Mouse (Mus musculus) erythroid progenitor cell, adult 5-6 weeks (primary cell): ENCODE results near the gene Rps6ka2. TPM values are rescaled to one million over a fixed set of nuclear protein-coding genes. Genes with fewer than 3 reads are reported as not detected.
A peak's percentile ranks its signal among the peaks of the same experiment; 100 is the strongest.
"Not testable (repeated sequence)": the region's sequence is repeated elsewhere in the genome, so short reads cannot be mapped to it uniquely, and the experiment has no call there.

Experiments used
- ATAC-seq: replicated peaks from 2 replicates; pipeline ENCODE4 v1.8.0; 2016; ENCODE audit warnings: moderate number of reproducible peaks, mild to moderate bottlenecking, moderate TSS enrichment, inconsistent platforms; ENCODE audit not compliant: poor library complexity, low FRiP score, severe bottlenecking
- total RNA-seq, 2 experiments: library from RNA; stranded (forward) in 1 of 2; stranded (reverse) in 1 of 2; fragments of 150-400 nt in 1 of 2; fragments of 186-747, 209-891 nt in 1 of 2; gene quantifications; 2 replicates each; pipeline versions ENCODE4 v1.2.3 to v1.2.4; 2015 to 2017; ENCODE audit warnings: low replicate concordance in 2 of 2

Gene Rps6ka2
- 1.7 and 4.3 TPM in 2 replicates for total RNA-seq (2015; ENCODE audit: low replicate concordance)
- total RNA-seq (2017; ENCODE audit: low replicate concordance), result 2.2 and 3.1 TPM in 2 replicates

- ATAC-seq, result peak; percentile 95
Observed at GRCm38 (mm10) chr17:7169627-7170303, at the start of gene Rps6ka2. Rps6ka2 (plus strand) TSS chr17:7170115.

GRCm38 (mm10) chr17:7120835-7121234 is 49.1 kb upstream of the Rps6ka2 start:
- not testable (repeated sequence) for ATAC-seq

GRCm38 (mm10) chr17:7122554-7122953 is 47.4 kb upstream of the Rps6ka2 start:
- not testable (repeated sequence) for ATAC-seq

- ATAC-seq, result not testable (repeated sequence)
Observed at GRCm38 (mm10) chr17:7126475-7126874, 43.4 kb upstream of the Rps6ka2 start.

- ATAC-seq, result not testable (repeated sequence)
Observed at GRCm38 (mm10) chr17:7134002-7134401, 35.9 kb upstream of the Rps6ka2 start.

- not testable (repeated sequence) for ATAC-seq
Observed at GRCm38 (mm10) chr17:7135277-7135676, 34.6 kb upstream of the Rps6ka2 start.

GRCm38 (mm10) chr17:7138186-7138925 is 31.6 kb upstream of the Rps6ka2 start:
- ATAC-seq, result no peak

- no peak for ATAC-seq
Observed at GRCm38 (mm10) chr17:7140399-7141174, 29.3 kb upstream of the Rps6ka2 start.

GRCm38 (mm10) chr17:7142367-7142766 is 27.5 kb upstream of the Rps6ka2 start:
- ATAC-seq, result no peak

GRCm38 (mm10) chr17:7143885-7144518 is 25.9 kb upstream of the Rps6ka2 start:
- ATAC-seq, result no peak

GRCm38 (mm10) chr17:7145373-7146058 is 24.4 kb upstream of the Rps6ka2 start:
- ATAC-seq, result no peak

- no peak for ATAC-seq
Observed at GRCm38 (mm10) chr17:7146479-7146878, 23.4 kb upstream of the Rps6ka2 start.

- ATAC-seq, result no peak
Observed at GRCm38 (mm10) chr17:7147920-7148321, 22.0 kb upstream of the Rps6ka2 start.

GRCm38 (mm10) chr17:7149328-7150195 is 20.4 kb upstream of the Rps6ka2 start:
- no peak for ATAC-seq

- ATAC-seq, result no peak
Observed at GRCm38 (mm10) chr17:7151446-7152100, 18.3 kb upstream of the Rps6ka2 start.

- no peak for ATAC-seq
Observed at GRCm38 (mm10) chr17:7152662-7153061, 17.3 kb upstream of the Rps6ka2 start.

GRCm38 (mm10) chr17:7163955-7164354 is 6.0 kb upstream of the Rps6ka2 start:
- ATAC-seq, result no peak

GRCm38 (mm10) chr17:7165524-7165923 is 4.4 kb upstream of the Rps6ka2 start:
- ATAC-seq, result no peak
